Comparison of ENCODE assay signal across 8 mouse cellular contexts in the genomic region with DNA sequence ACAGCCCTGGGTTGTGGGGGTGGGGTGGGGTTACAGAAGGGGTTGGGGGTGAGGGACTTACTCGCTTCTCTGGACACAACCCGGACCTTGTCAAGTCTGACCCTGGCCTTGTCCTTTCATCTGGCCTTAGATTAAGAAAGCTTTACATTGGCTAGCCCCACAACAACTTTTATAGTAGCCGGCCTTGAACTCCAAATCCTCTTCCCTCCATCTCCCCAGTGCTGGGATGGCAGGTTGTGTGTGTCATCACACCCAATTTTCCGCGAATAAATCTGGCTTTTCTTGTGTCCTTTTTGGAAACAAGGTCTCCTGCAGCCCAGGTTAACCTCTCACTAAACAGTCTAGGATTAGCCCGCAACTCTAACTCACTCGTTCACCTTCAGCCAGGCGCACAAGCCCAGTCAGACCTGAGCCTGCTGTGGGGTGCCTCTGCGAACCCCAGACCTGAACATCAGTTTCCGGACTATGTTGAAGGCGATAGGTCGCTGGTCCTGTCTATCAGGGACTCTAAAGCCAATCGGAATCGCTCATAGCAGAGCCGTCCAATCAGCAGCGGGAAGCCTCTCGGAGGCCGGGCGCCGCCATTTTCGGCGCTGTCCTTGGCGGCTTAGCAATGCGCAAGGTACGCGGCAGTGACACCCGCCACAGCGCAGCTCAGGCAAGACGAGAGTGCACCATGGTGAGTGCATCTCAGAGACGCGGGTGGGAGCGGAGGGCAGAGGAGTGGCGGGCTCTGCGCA. TPM values are rescaled to one million over a fixed set of nuclear protein-coding genes. Genes with fewer than 3 reads are reported as not detected.
DNase-seq lines count a peak whose midpoint lies in the region; ATAC-seq and TF ChIP-seq lines count a peak whose summit lies in the region.

A gene (plus strand): TSS at position 557 of the 740 bp plus-strand sequence.

- 0 out of 2 replicates have a peak, but pooled peaks cover 4% of the 10 kb centered on the region for H3K9me3 ChIP-seq in hindbrain, postnatal 0 days (ENCODE audit: low read length)

- peaks cover 6% of the 10 kb centered on the region; the same call in 1 of the 2 replicates for H3K4me1 ChIP-seq in hindbrain, postnatal 0 days (ENCODE audit: insufficient read depth, low read length)

- H3K4me3 ChIP-seq in gastrocnemius, adult 2 months, result peak within 1 kb of the TSS; percentile 83
- peak within 1 kb of the TSS; percentile 80 for H3K4me3 ChIP-seq in hindbrain, postnatal 0 days (ENCODE audit: low read length)
- H3K4me3 ChIP-seq in left cerebral cortex, adult 2 months, result peak within 1 kb of the TSS; percentile 96

- peak within 1 kb of the TSS; percentile 85 for H3K27ac ChIP-seq in gastrocnemius, adult 2 months
- H3K27ac ChIP-seq in hindbrain, postnatal 0 days, result peak within 1 kb of the TSS; percentile 79
- H3K27ac ChIP-seq in left cerebral cortex, adult 2 months, result peak within 1 kb of the TSS; percentile 88

- no peak for TF ChIP-seq CTCF in gastrocnemius, adult 2 months (IDR thresholded peaks at IDR 0.05)
- TF ChIP-seq CTCF in hindbrain, postnatal 0 days (IDR thresholded peaks at IDR 0.05; ENCODE audit: low read depth), result no peak
- TF ChIP-seq CTCF in left cerebral cortex, adult 2 months (IDR thresholded peaks at IDR 0.05), result no peak

- 4% methylated on average over 34 of the region's 34 CpGs for WGBS in hindbrain, postnatal 0 days

- no peaks in the 10 kb centered on the region for H3K36me3 ChIP-seq in hindbrain, postnatal 0 days (ENCODE audit: insufficient read depth, low read length)

- H3K9ac ChIP-seq in hindbrain, postnatal 0 days (replicated peaks; ENCODE audit: low read length), result peak within 1 kb of the TSS; percentile 71

- intact Hi-C loops in gastrocnemius, adult 2 months (cut with DNase I), result loop anchor here (2.0 to 5.0 kb wide), 2 partner anchors 28 to 43 kb away; a partner anchor contains a TSS
- intact Hi-C loops in left cerebral cortex, adult 2 months (cut with DNase I), result loop anchor here (2.0 kb wide), 2 partner anchors 28 to 42 kb away; a partner anchor contains a TSS

- DNase-seq in ZHBTc4 (ENCODE audit: low read depth, low spot score), result peak; percentile 99
- peak; percentile 98 for DNase-seq in gastrocnemius, adult 2 months
- peak; percentile 99 for DNase-seq in hindbrain, postnatal 0 days (ENCODE audit: low spot score)
- DNase-seq in left cerebral cortex, adult 2 months (ENCODE audit: extremely low spot score in 1 of 2, low spot score in 2 of 2), result peak; percentile 98
- peak; percentile 99 to 100 for DNase-seq in right cerebral cortex, adult 2 months (ENCODE audit: low spot score in 2 of 2)
- peak; percentile 99 for DNase-seq in urinary bladder, postnatal 14 days (ENCODE audit: low spot score)

- H3K4me2 ChIP-seq in hindbrain, postnatal 0 days (ENCODE audit: low read depth, low read length), result peak within 1 kb of the TSS; percentile 64

- peak; percentile 99 for ATAC-seq in common myeloid progenitor, adult 5-6 weeks (replicated peaks; ENCODE audit: low read depth, poor library complexity, severe bottlenecking)
- peak; percentile 100 for ATAC-seq in hindbrain, postnatal 0 days
- ATAC-seq in megakaryocyte, adult 5-6 weeks (ENCODE audit: poor library complexity, severe bottlenecking), result peak; percentile 99

- no peaks in the 10 kb centered on the region for H3K27me3 ChIP-seq in hindbrain, postnatal 0 days (ENCODE audit: insufficient read depth, low read length)

RNA-seq across cellular contexts. Expression of the gene that starts here (rescaled TPM):
- total RNA-seq in common myeloid progenitor, adult 5-6 weeks (2017), result 21.8 and 35.5 TPM in 2 replicates
- total RNA-seq in gastrocnemius, adult 2 months (2021), result 1 to 10 TPM; 2.7 to 5.4 TPM
- total RNA-seq in hindbrain, postnatal 0 days (2014; rRNA removed), result 23.8 and 24.8 TPM in 2 replicates
- 11.0 and 14.6 TPM in 2 replicates for polyA plus RNA-seq in hindbrain, postnatal 0 days (2015; fragmentation: Nextera tagmentation; extraction: Ambion mirVana)
- total RNA-seq in left cerebral cortex, adult 2 months (2021), result 10 to 100 TPM; 15.0 to 15.3 TPM
- 31.4 and 34.4 TPM in 2 replicates for total RNA-seq in megakaryocyte, adult 5-6 weeks (2015)
- total RNA-seq in megakaryocyte, adult 5-6 weeks (2017), result 23.1 and 25.4 TPM in 2 replicates

Comparison
In these comparisons a context has a peak if more than half of its experiments do, and no peak if none do; other contexts are left out.
1. Peak in every context shown above with its lines: DNase-seq, ATAC-seq, H3K4me3 ChIP-seq and H3K27ac ChIP-seq.